Mouse (Mus musculus): ENCODE data around the gene Sufu. TPM values are rescaled to one million over a fixed set of nuclear protein-coding genes. Genes with fewer than 3 reads are reported as not detected.
A peak's percentile ranks its signal among the peaks of the same experiment; 100 is the strongest.

The Sufu gene
- polyA plus RNA-seq, 1 experiment from 2014 or later = 33.8 TPM

- H3K4me3 ChIP-seq (ENCODE audit: low read length) = no peak overlapping the region
- H3K4me1 ChIP-seq (replicated peaks; ENCODE audit: control insufficient read depth, insufficient read depth, low read length) = peaks cover 70% of the 10 kb centered on the region
- H3K4me2 ChIP-seq (ENCODE audit: low read depth, low read length) = no peak overlapping the region
- no peak for ATAC-seq (ENCODE audit: low read depth)
- H3K27ac ChIP-seq (ENCODE audit: low read length) = peak overlapping the region; percentile 94
- no peaks in the 10 kb centered on the region for H3K36me3 ChIP-seq (ENCODE audit: control insufficient read depth, insufficient read depth, low read length)
- no peaks in the 10 kb centered on the region for H3K9me3 ChIP-seq (ENCODE audit: control insufficient read depth, low read length)
- no peaks in the 10 kb centered on the region for H3K27me3 ChIP-seq (ENCODE audit: control insufficient read depth, insufficient read depth, low read depth, low read length)
- WGBS = 32% methylated on average over 8 of the region's 8 CpGs
- peak overlapping the region; percentile 61 for H3K9ac ChIP-seq (ENCODE audit: low read length)
Observed at GRCm38 (mm10) chr19:46530449-46530990, 133.8 kb downstream of the Sufu start.

GRCm38 (mm10) chr19:46531071-46532030, 134.7 kb downstream of the Sufu start:
- H3K27me3 ChIP-seq (ENCODE audit: control insufficient read depth, insufficient read depth, low read depth, low read length) = no peaks in the 10 kb centered on the region
- peak overlapping the region; percentile 94 for H3K27ac ChIP-seq (ENCODE audit: low read length)
- no peaks in the 10 kb centered on the region for H3K9me3 ChIP-seq (ENCODE audit: control insufficient read depth, low read length)
- peak overlapping the region; percentile 39 for H3K9ac ChIP-seq (ENCODE audit: low read length)
- WGBS = 15% methylated on average over 16 of the region's 16 CpGs
- peak; percentile 27; the same call in 1 of the 2 replicates for ATAC-seq (ENCODE audit: low read depth)
- H3K4me2 ChIP-seq (ENCODE audit: low read depth, low read length) = peak overlapping the region; percentile 26
- H3K4me1 ChIP-seq (replicated peaks; ENCODE audit: control insufficient read depth, insufficient read depth, low read length) = peaks cover 64% of the 10 kb centered on the region
- no peak overlapping the region for H3K4me3 ChIP-seq (ENCODE audit: low read length)
- H3K36me3 ChIP-seq (ENCODE audit: control insufficient read depth, insufficient read depth, low read length) = no peaks in the 10 kb centered on the region

GRCm38 (mm10) chr19:46532031-46532688, 135.5 kb downstream of the Sufu start:
- Histone ChIP-seq H3K4me1 (replicated peaks; ENCODE audit: control insufficient read depth, insufficient read depth, low read length) (peaks cover 64% of the 10 kb centered on the region), H3K9ac (ENCODE audit: low read length) (peak overlapping the region; percentile 52), H3K27ac (ENCODE audit: low read length) (peak overlapping the region; percentile 94), H3K36me3 (ENCODE audit: control insufficient read depth, insufficient read depth, low read length) (no peaks in the 10 kb centered on the region), H3K4me3 (ENCODE audit: low read length) (no peak overlapping the region), H3K27me3 (ENCODE audit: control insufficient read depth, insufficient read depth, low read depth, low read length) (no peaks in the 10 kb centered on the region), H3K4me2 (ENCODE audit: low read depth, low read length) (peak overlapping the region; percentile 19; the same call in 1 of the 2 replicates), H3K9me3 (ENCODE audit: control insufficient read depth, low read length) (no peaks in the 10 kb centered on the region)
- 0 out of 2 replicates have a peak, but pooled peaks have one; percentile 13 for ATAC-seq (ENCODE audit: low read depth)
- WGBS = 10% methylated on average over 10 of the region's 10 CpGs

- Histone ChIP-seq H3K4me1 (replicated peaks; ENCODE audit: control insufficient read depth, insufficient read depth, low read length) (peaks cover 59% of the 10 kb centered on the region), H3K36me3 (ENCODE audit: control insufficient read depth, insufficient read depth, low read length) (no peaks in the 10 kb centered on the region), H3K27ac (ENCODE audit: low read length) (peak overlapping the region; percentile 94), H3K9ac (ENCODE audit: low read length) (0 out of 2 replicates have a peak overlapping the region, but pooled peaks have one; percentile 13), H3K27me3 (ENCODE audit: control insufficient read depth, insufficient read depth, low read depth, low read length) (no peaks in the 10 kb centered on the region), H3K4me2 (ENCODE audit: low read depth, low read length) (no peak overlapping the region; the same call in 1 of the 2 replicates), H3K4me3 (ENCODE audit: low read length) (no peak overlapping the region), H3K9me3 (ENCODE audit: control insufficient read depth, low read length) (no peaks in the 10 kb centered on the region)
- WGBS = 37% methylated on average over 4 of the region's 4 CpGs
- ATAC-seq (ENCODE audit: low read depth) = 0 out of 2 replicates have a peak, but pooled peaks have one; percentile 2
Observed at GRCm38 (mm10) chr19:46533066-46533465, 136.4 kb downstream of the Sufu start.

GRCm38 (mm10) chr19:46533525-46533924, 136.8 kb downstream of the Sufu start:
- Histone ChIP-seq H3K4me2 (ENCODE audit: low read depth, low read length) (no peak overlapping the region), H3K9me3 (ENCODE audit: control insufficient read depth, low read length) (no peaks in the 10 kb centered on the region), H3K27ac (ENCODE audit: low read length) (peak overlapping the region; percentile 94), H3K27me3 (ENCODE audit: control insufficient read depth, insufficient read depth, low read depth, low read length) (no peaks in the 10 kb centered on the region), H3K36me3 (ENCODE audit: control insufficient read depth, insufficient read depth, low read length) (no peaks in the 10 kb centered on the region), H3K9ac (ENCODE audit: low read length) (no peak overlapping the region), H3K4me1 (replicated peaks; ENCODE audit: control insufficient read depth, insufficient read depth, low read length) (peaks cover 55% of the 10 kb centered on the region), H3K4me3 (ENCODE audit: low read length) (no peak overlapping the region)
- WGBS = 72% methylated on average over 5 of the region's 5 CpGs
- no peak for ATAC-seq (ENCODE audit: low read depth)

GRCm38 (mm10) chr19:46534542-46535098, 137.9 kb downstream of the Sufu start:
- 45% methylated on average over 6 of the region's 6 CpGs for WGBS

GRCm38 (mm10) chr19:46537357-46537756, 140.7 kb downstream of the Sufu start:
- 93% methylated on average over 9 of the region's 9 CpGs for WGBS
- peaks cover 8% of the 10 kb centered on the region for H3K36me3 ChIP-seq (ENCODE audit: control insufficient read depth, insufficient read depth, low read length)
- H3K27ac ChIP-seq (ENCODE audit: low read length) = no peak overlapping the region
- no peak overlapping the region for H3K4me2 ChIP-seq (ENCODE audit: low read depth, low read length)
- peaks cover 3% of the 10 kb centered on the region; the same call in 1 of the 2 replicates for H3K9me3 ChIP-seq (ENCODE audit: control insufficient read depth, low read length)
- H3K4me1 ChIP-seq (replicated peaks; ENCODE audit: control insufficient read depth, insufficient read depth, low read length) = peaks cover 16% of the 10 kb centered on the region
- no peaks in the 10 kb centered on the region for H3K27me3 ChIP-seq (ENCODE audit: control insufficient read depth, insufficient read depth, low read depth, low read length)
- H3K4me3 ChIP-seq (ENCODE audit: low read length) = no peak overlapping the region
- no peak overlapping the region for H3K9ac ChIP-seq (ENCODE audit: low read length)
- ATAC-seq (ENCODE audit: low read depth) = no peak

More at GRCm38 (mm10) chr19:46534542-46535098, 137.9 kb downstream of the Sufu start:
- Histone ChIP-seq H3K36me3 (ENCODE audit: control insufficient read depth, insufficient read depth, low read length) (no peaks in the 10 kb centered on the region), H3K4me3 (ENCODE audit: low read length) (no peak overlapping the region), H3K4me2 (ENCODE audit: low read depth, low read length) (no peak overlapping the region), H3K27ac (ENCODE audit: low read length) (no peak overlapping the region), H3K9ac (ENCODE audit: low read length) (no peak overlapping the region), H3K27me3 (ENCODE audit: control insufficient read depth, insufficient read depth, low read depth, low read length) (no peaks in the 10 kb centered on the region), H3K9me3 (ENCODE audit: control insufficient read depth, low read length) (no peaks in the 10 kb centered on the region), H3K4me1 (replicated peaks; ENCODE audit: control insufficient read depth, insufficient read depth, low read length) (peaks cover 44% of the 10 kb centered on the region)
- no peak for ATAC-seq (ENCODE audit: low read depth)

GRCm38 (mm10) chr19:46538213-46538612, 141.5 kb downstream of the Sufu start:
- 81% methylated on average over 6 of the region's 6 CpGs for WGBS
- H3K9me3 ChIP-seq (ENCODE audit: control insufficient read depth, low read length) = peaks cover 3% of the 10 kb centered on the region; the same call in 1 of the 2 replicates
- 0 out of 2 replicates have a peak, but pooled peaks have one; percentile 52 for ATAC-seq (ENCODE audit: low read depth)

More at GRCm38 (mm10) chr19:46538213-46538612, 141.5 kb downstream of the Sufu start:
- H3K4me3 ChIP-seq (ENCODE audit: low read length) = no peak overlapping the region
- no peak overlapping the region for H3K9ac ChIP-seq (ENCODE audit: low read length)
- H3K27ac ChIP-seq (ENCODE audit: low read length) = no peak overlapping the region
- H3K4me1 ChIP-seq (replicated peaks; ENCODE audit: control insufficient read depth, insufficient read depth, low read length) = peaks cover 8% of the 10 kb centered on the region
- no peaks in the 10 kb centered on the region for H3K27me3 ChIP-seq (ENCODE audit: control insufficient read depth, insufficient read depth, low read depth, low read length)
- H3K4me2 ChIP-seq (ENCODE audit: low read depth, low read length) = no peak overlapping the region
- H3K36me3 ChIP-seq (ENCODE audit: control insufficient read depth, insufficient read depth, low read length) = peaks cover 13% of the 10 kb centered on the region
